Mouse (Mus musculus): Measurements from ENCODE around the gene Stat2.

DNA sequence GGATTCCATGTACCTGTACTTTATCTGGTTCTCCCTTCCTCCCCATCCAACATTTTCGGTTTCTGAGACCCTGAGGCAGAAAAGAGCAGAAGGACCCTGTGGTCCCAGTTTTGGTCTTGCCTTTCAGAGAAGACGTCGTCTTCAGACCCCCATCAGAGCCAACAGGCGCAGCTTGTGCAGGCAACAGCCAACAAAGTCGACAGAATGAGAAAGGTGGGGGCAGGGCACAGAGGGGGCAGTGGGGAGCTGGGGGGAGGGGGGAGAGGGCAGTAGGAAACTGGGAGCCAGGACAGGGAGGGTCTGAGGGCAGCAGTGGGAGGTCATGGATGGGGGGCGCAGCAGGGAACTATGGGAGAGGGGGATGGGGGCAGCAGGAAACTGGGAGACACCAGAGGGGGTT lies 7.8 kb downstream of the Stat2 start:
- no peak for TF ChIP-seq CTCF (IDR thresholded peaks at IDR 0.05; ENCODE audit: control insufficient read depth, insufficient read depth, insufficient read length)
- TF ChIP-seq MYOD1 (IDR thresholded peaks at IDR 0.05; ENCODE audit: control insufficient read depth, insufficient read length, low read depth): no peak
- no peak for TF ChIP-seq CEBPB (IDR thresholded peaks at IDR 0.05; ENCODE audit: low read depth)
- no peak for TF ChIP-seq FOSL1 (IDR thresholded peaks at IDR 0.05; ENCODE audit: insufficient read depth, low read length, poor library complexity, severe bottlenecking)
- no peak for TF ChIP-seq USF1 (IDR thresholded peaks at IDR 0.05; ENCODE audit: low read depth)
- no peak for TF ChIP-seq MYOG (IDR thresholded peaks at IDR 0.05; ENCODE audit: control insufficient read depth, extremely low read depth, insufficient read length)
- TF ChIP-seq MAX (IDR thresholded peaks at IDR 0.05): no peak

All from C2C12 (cell line).